Mouse (Mus musculus): ENCODE results near the gene Adcy5.
A peak's percentile ranks its signal among the peaks of the same experiment; 100 is the strongest.

Gene Adcy5

DNA sequence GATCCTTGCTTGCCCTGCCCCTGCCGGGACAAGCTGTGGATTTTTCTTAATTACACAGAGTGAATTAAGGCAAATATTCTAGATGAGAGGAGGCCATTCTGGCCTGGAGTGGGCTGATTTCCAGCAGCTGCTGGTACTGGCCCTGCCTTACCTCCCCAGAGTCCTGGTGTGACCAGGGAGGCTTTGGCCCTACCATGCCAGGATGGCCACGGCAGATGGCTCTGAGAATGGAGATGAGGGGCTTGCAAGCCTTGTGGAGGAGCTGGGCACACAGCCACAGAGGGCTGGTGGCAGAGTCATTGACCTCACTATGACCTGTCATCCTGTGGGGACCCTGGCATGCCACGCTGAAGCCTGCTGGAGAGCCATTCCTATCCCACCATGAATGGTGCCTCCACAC lies 54.1 kb downstream of the Adcy5 start:
- DNase-seq, result no peak

DNA sequence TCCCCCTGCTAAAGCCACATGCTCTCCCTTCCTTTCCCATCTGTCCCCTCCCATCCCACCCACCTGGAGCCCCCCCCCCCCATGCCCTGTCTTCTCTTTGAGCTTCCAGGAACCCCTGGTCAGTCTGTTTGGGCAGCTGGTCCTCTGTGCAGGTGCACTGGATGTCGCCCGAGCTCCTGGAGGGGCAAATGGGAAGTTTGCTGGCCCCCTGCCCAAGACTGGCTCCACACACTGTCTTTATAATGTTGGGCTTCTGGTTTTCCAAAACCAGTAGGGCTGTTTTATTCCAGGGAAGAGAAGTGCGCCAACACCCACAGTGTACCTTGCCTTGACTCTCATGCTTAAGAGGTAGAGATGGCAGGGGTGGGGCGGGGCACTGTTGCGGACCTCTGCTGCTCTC lies 55.1 kb downstream of the Adcy5 start:
- DNase-seq, result no peak

DNA sequence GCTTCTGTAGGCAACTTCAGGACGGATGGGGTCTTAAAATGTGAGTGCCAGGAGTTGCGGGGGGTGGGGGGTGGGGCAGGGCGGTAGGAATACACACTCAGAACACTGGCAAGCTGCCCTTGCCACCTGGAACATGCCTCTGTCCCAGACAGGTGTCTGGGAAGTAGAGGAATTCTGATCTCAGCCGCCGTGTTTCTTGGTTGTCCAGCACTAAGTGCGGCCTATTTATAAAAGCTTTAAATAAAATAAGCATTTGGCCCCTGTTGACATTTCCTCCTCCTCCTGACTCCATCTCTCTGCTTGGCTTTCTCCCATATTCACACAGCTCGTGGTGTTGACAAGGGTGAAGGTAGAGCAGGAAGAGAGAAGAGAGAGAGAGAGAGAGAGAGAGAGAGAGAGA lies 60.4 kb downstream of the Adcy5 start:
- no peak for DNase-seq

DNA sequence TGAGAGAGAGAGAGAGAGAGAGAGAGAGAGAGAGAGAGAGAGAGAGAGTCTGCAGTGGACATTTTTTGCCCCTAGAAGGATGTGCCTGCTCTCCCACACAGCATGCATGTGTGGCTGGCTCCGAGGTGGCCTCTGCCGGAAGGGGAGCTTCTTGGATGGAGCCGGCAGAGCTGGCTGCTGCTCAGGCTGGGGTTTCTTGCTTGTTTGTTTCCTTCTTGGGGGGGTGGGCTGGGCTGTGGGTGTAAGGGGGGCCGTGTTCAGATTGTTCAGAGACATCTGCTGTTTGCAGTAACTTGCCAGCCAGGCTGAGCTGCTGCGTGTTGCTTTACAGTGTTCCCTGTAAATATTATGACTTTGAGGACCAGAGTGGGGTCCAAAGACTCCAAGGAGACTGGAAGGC lies 60.8 kb downstream of the Adcy5 start:
- DNase-seq, result no peak

DNA sequence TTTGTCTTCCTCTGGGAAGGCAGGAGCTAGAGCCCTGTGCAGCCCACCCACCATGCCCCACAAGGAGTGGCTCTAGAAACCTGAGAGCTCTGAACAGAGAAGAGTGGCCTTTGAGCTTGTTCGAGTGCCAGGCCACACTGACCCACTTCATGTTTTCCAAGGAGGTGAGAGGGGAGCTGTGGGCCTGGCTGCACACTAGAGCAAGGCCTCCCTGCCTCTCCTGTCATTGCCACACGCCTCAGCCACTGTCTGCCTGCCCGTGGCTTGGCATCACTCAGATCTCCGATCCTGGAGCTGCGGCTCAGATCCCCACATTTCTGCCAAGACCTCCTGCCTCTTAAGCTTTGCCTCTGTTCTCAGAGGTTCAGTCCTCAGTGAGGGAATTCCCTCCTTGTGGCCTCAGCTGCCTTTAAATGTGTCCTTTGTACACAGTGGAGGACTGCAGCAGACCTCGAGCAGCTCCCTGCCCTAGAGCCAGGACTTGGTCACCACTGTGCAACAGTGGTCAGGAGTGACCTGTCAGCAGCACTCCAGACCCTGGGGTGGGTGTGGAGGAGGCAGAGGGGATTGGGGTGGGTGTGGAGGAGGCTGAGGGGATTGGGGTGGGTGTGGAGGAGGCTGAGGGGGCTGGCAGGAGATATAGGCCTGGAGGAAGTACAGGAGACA lies 62.3 kb downstream of the Adcy5 start:
- DNase-seq, result no peak

DNA sequence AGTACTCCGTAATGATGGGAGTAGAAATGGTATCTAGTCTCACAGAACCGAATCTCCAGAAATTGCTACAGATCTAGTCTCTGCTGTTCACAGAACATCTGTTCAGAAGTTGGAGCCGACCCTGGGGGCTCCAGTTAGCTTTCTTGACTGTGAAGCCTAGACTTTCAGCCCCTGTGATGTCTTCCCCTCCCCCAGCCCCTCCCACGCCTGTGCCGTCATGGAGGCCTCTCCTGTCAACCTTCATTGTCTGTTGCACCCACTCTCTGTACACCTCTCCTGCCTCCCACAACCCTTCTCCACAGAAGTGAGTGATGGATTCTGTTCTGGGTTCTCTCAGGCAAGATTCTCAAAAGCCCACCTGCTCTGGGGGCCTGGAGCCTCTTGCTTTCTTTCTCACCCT lies 65.7 kb downstream of the Adcy5 start:
- no peak for DNase-seq

DNA sequence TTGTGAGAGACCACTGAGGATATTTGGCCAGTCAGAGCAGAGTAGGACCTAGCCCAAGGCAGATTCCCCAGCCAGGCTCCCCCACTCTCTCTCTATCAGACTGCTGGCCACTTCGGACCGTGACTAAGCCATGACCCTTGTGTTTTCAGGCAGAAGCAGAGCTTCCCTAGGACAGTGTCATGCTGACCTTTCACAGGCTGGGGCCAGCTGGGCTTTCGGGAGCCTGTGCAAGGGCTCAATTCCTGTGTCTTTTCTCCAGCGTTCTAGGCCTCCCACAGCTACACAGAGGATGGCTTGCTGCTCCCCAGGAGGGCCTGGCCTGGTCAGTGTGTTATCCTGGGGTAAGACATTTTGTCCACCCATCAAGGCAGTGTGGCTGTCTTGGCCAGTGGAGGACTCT lies 66.9 kb downstream of the Adcy5 start:
- DNase-seq, result no peak

DNA sequence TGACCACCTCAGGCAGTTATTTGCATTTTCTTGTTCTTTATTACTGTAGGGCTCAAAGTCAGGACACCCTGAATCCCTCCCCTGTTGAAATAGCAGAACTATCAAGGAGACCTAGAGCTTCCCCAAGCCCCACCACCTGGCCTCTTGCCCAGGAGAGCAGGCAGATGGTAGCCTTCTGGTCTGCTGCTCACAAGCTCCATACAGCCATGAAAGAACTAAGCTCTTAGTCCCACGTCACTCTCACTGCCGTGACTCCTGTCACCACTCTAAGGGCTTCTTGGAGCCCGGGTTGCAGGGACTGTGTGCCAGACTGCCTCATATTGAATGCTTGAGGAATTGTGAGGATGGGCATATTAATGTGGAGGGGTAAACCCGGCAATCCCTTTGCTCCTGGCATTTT lies 69.3 kb downstream of the Adcy5 start:
- DNase-seq, result no peak

DNA sequence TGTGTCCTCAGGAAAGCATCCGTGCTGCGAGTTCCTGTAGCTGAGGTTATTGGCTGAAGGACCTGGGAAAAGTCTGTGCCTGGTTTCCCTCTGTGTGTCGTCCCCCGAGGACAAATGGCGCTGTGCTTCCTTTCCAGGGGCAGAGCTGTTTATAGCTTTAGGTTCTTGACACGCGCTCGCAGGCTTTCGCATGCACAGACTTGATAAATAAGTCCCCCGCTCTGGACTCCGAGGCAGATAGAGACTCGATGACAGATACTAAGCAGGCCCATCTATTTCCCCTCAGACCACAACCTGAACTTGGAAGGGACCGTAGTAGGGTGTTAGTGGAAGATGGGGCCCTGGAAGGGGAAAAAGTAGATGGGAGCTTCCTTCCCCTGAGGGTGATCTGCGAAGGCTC lies 70.0 kb downstream of the Adcy5 start:
- DNase-seq, result no peak

DNA sequence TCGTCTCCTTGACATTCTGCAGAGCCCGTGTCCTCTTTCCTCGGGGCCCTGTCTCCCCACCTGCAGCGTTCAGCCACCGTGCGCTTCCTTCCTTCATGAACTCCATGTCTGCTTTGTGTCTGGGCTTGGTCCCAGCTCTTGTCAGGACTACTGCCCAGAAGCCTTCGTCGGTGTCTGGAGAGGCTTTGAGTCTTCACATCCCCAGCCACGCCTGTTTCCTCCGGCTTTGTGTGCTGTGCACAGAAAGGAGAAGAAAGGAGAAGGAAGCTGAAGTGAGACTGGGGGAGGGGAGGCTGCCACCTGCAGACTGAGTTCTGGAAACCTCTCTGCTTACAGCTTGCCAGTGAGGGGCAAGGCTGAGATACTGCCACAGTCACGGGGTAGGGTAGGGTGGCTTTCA lies 74.9 kb downstream of the Adcy5 start:
- no peak for DNase-seq

DNA sequence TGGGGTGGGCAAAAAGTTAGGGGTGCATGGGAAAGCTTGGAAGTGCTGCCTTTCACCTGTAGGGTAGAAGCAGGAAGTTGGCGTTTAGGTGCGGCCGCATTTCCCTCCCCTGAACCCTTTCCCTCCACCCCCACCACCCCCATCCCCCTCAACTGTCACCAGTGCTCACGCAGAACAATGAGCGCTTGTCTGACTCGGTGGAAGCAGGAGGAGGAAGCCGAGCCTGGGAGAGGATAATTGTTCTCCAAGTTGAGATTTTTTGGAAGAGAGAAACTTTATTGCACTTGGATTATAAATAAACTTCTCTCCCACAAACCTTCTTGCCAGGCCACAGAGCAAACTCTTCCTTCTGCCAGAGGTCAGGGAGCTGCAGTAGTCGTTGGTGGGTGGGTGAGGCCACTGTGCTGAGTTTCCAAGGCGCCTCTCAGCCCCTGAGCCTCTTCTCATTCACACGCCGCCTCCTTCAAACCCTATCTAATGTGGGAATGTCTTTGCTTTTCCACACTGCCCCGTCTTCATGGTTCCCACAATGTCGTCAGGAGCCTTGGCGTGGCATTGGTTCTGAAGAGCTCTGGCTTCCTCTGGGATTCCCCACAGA lies 77.6 kb downstream of the Adcy5 start:
- no peak for DNase-seq

DNA sequence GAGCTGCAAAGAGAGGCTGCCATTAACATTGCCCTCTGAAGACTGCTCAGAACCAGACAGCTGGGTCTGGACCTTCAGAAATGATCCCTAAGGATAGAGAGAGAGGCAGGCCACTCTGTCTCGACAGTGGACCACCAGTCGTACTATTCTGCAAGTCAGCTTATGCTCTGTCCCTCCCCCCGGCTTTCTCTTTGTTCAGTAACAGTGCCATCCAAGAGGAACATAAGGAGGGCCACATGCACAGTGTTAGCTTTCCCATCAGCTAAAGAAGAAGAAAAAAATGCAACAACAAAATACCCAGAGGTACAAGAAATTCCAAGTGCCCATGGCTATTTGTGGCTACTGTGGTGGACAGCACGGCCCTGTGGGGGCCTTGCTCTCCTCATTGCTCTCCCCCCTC lies 78.7 kb downstream of the Adcy5 start:
- DNase-seq, result no peak

DNA sequence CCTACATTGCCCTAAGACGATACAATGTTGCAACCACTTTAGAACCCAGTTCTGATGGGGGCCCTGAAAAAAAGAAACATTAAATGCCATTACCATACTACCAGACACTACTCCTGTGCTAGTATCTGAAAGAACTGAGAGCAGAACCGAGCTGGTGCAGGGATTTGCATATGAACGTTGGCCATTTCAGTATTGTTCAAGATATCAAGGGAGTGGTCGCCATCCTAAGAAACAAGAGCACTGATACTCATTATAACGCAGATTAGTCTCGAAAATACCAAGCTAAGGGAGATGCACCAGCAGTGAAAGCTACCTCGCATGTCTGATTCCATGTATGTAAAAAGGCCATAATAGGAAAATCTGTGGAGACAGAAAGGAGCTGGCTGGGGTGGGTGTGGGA lies 82.4 kb downstream of the Adcy5 start:
- no peak for DNase-seq

DNA sequence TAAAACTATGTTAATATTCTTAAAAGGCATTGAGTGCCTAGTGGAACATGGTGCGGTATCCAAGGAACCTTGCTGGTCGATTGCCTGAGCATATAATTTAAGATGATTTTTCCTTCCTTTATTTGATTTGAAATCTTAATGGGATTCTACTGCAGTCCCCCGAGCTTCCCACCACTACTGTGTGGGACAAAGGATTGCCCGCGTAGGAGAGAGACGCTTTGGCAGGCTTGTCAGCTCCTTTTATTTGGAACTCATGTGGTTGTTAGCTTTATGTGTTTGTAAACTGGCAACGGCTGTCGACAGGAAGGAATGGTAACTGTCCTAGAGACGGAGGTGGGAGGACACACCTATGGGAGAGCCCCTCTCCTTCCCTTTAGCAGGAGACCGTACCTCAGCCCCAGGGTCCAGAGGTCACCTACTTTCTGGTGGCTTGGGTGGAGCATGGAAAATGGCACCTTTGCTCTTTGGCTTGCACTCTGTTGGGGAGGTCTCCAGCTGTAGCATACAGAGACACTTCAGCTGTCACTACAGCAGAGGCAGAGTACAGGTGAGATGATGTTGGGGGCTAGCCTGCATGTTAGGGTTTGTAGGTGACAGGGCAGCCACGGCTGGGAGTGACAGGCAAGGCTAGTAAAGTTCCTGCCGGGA lies 84.8 kb downstream of the Adcy5 start:
- DNase-seq, result no peak

DNA sequence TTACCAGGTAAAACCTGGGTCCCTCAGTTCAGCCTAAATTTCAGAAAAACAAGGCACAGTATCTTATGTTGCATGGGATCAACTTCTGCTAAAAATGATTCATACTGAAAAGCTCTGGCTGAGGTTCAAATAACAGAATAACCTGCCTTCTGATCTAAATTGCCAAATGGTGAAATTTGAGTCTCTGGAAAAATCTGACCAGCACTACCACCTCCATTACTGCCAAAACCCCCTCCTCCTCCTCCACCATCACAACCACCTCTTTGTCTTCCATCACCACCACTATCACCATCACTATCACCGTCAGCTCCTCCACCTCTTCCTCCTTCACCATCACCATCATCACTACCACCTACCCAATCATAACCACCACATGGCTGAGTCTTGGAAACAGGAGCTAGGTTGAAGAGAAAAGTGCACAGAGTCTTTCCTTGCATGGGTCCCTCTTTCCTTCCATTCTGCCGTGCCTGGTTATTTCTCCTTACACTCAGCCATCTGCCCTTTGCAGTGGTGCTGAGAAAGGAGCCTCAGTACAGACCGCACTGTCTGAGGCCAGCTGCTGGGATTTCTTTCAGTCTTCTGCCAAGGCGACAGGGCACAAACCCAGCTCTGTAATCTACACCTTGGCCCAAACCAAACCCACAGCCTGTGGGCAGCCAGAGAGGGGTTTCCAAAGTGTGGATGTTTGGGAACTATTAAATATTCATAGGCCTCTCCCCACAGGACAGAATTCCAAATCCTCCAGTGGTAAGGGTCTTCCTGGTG lies 85.5 kb downstream of the Adcy5 start:
- DNase-seq, result no peak

DNA sequence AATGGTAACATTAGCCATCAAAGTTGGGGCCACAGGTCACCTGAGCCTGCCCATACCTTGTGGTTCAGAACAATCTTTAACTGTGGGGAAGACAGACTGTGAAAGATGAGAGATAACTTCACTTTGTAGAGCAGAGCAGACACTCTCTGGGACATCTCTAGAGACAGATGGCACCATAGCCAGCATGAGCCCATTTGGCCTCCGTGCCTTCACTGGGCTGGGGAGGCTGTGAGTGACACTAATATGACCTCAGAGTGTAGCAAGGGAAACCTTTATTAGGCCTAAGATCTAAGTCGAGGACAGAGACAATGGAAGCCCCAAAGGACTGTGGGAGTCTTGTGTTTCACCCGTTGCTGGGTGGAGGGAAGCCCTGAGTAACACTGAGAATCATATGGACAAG lies 92.7 kb downstream of the Adcy5 start:
- DNase-seq, result no peak

DNA sequence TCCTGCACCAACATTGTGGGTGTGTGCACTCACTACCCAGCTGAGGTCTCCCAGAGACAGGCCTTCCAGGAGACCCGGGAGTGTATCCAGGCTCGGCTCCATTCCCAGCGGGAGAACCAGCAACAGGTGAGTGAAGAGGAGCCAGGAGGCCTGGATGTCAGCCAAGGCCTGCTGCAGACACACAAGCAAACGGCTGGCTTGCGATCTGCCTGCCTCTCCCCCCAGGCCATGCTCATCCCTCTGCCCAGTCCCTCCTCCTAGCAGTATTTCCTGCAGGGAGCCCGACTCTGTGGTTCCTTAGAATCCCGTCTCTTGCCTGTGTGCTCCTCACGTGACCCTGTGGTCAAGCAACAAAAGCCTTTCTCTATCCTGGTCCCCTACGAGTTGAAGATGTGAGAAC lies 94.1 kb downstream of the Adcy5 start:
- peak; percentile 31 for DNase-seq

DNA sequence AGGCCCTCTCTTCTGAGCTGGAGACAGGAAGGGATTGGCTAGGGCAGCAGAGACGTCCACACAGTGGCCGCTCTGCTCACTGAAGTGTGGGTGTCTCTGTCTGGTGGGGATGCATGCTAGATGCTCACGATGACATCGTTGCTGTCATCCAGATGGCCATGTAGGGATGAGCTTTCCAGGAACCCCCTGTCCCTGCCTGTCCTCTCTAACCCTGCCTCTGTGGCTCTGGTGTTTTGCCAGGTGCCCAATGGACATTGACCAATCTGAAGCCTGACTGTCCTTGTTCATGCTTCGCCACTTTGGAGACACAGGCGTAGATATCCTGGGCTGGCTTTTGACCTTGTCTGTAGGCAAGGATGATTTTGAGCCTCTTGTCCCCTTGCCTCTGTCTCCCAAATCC lies 95.1 kb downstream of the Adcy5 start:
- no peak for DNase-seq

DNA sequence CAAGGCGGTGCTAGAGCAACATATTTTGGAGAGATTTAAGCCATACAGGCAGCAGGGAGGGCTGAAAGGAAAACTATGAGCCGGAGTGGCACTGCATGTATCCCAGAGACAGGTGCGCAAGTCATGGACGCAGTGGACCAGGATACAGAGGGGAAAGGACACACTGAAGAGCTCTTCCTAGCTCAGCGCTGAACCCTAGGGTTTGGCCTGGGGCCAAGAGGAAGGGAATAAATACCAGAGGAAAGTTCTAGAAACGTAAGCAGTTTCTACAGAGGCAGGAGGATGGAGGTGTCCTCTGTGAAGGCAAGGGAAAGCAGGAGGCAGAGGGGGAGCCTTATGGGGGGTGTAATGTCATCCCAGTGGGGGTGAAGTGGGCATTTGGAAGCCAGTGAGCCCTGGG lies 97.0 kb downstream of the Adcy5 start:
- no peak for DNase-seq

DNA sequence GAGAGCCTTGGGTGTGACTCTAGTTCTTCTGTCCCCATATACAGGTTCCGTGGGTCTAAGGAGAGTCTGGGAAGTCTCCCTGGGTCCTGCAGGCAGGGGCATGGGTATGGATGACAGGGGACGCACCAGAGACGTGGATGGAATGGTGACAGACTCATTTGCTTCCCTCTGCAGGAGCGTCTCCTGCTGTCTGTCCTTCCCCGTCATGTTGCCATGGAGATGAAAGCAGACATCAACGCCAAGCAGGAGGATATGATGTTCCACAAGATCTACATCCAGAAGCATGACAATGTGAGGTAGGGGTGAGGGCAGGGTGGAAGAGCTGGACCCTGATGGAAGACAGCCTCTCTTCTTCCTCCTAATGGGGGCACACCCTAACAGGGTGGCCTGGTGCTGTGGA lies 98.3 kb downstream of the Adcy5 start:
- DNase-seq, result no peak

DNA sequence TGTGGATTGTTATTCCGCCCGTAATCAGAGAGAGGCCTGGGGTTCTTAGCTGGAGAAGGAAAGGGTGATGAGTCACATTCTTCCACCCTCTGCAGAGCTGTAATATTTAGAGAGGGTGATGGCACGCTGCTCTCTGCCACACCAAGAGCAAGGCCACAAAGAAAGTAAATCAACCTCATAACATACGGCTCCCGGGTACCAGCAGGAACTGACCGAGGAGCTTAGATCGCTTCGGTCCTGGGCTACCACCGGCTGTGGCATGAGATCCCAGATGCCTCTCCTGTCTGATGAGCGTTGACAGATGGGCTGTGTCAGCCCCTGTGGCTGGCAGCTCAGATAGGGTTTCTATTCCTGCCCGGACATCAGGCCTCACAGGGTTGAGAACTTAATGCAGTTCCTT lies 101.3 kb downstream of the Adcy5 start:
- DNase-seq, result no peak

DNA sequence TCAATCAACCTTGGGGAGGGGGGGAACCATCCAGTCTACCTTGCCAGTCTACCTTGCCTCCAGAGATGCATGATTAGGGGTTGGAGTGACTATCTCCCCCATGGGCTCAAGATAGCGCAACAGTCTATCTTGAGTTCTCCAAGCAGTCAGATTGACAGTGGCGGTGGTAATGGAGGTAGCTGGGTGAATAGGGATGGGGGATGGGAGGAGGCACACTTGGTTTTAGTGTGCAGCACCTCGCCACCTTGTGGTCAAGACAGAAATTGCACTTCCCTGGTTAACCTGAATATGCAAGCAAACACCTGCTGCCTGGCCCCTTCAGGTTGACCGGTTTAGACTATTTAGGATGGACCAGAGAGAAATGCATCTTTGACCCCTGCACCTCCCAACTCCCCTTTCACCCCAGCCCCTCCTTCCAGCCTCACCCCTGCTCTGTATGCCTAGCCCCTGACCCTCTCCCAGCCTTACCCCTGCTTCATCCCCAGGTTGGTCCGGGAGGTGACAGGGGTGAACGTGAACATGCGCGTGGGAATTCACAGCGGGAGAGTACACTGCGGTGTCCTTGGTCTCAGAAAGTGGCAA lies 115.8 kb downstream of the Adcy5 start:
- peak; percentile 74 for DNase-seq

DNA sequence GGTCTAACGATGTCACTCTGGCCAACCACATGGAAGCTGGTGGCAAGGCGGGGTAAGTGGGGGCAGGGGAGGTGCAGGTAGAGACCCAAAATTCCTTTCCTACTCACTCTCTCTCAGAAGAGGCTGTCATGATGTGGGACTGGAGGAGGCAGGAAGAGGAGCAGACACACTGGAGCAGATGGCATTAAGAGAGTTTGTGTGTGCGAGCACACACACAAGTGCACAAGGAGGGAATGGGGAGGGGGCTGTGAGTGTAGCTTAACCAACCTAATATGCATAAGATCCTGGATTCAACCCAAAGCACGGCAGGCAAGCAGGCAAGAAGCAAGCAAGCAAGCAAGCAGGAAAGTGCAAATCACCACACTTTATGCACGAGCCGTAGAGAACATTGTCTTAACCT lies 116.3 kb downstream of the Adcy5 start:
- DNase-seq, result no peak

DNA sequence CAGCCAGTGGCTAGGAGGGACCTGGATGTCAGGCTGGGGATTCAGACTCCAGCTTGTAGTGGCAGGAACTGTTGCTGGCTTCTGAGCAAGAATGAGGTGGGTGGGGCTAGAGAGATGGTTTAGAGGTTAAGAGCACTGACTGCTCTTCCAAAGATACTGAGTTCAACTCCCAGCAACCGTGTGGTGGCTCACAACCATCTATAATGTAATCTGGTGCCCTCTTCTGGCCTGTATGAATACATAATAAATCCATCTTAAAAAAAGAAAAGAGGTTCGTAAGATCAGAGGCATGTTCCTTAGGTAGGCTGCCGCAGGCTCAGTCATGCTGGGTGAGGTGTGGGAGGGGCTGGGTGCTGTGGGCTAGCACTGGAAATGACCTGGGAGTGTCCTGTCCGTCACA lies 116.9 kb downstream of the Adcy5 start:
- DNase-seq, result no peak
